Mouse (Mus musculus) MEL (cell line): ENCODE measurements at regions not wholly inside any gene's neighbourhood (a gene's known extent, or its start where the extent isn't known, plus 50 kb on each side); places are given as distances from the start of the nearest gene placed in this dataset.

Experiments used
- DNase-seq: peaks from one replicate; pipeline ENCODE4 v3.0.0; 2011; ENCODE audit warnings: low read depth, low spot score
- H3K27ac ChIP-seq: 2 replicates; pipeline ENCODE4 v1.5.1; 2012; ENCODE audit warnings: low read depth, mild to moderate bottlenecking, control low read depth, low read length, moderate library complexity; ENCODE audit not compliant: control insufficient read depth
- H3K27me3 ChIP-seq, 2 experiments: fragments of 150-350 bp in 1 of 2; sonication (generic) in 1 of 2; 2 replicates each; pipeline ENCODE4 v1.6.1; 2012; ENCODE audit warnings: low read length in 2 of 2, mild to moderate bottlenecking in 2 of 2, improper control_type of control experiment in 1 of 2, moderate library complexity in 1 of 2; ENCODE audit not compliant: insufficient read depth in 2 of 2, control insufficient read depth in 1 of 2
- H3K36me3 ChIP-seq, 2 experiments: 2 replicates each; pipeline ENCODE4 v1.6.1; 2012 to 2014; ENCODE audit warnings: low read length in 2 of 2, improper control_type of control experiment in 1 of 2, inconsistent platforms in 1 of 2, mild to moderate bottlenecking in 1 of 2; ENCODE audit not compliant: insufficient read depth in 2 of 2, control insufficient read depth in 1 of 2
- H3K4me1 ChIP-seq, 2 experiments: fragments of 150-350 bp in 1 of 2; sonication (generic) in 1 of 2; 2 replicates each; pipeline ENCODE4 v1.6.1; 2012; ENCODE audit warnings: low read length in 2 of 2, improper control_type of control experiment in 1 of 2, mild to moderate bottlenecking in 1 of 2; ENCODE audit not compliant: insufficient read depth in 2 of 2, control insufficient read depth in 1 of 2
- H3K4me3 ChIP-seq, 2 experiments: fragments of 150-350 bp in 1 of 2; sonication (generic) in 1 of 2; 2 replicates each; pipeline ENCODE4 v1.5.1; 2012; ENCODE audit warnings: low read depth in 2 of 2, low read length in 2 of 2, mild to moderate bottlenecking in 2 of 2, moderate library complexity in 2 of 2, control low read depth in 1 of 2, improper control_type of control experiment in 1 of 2; ENCODE audit not compliant: control insufficient read depth in 1 of 2, insufficient read depth in 1 of 2
- H3K79me2 ChIP-seq: 2 replicates; pipeline ENCODE4 v1.6.1; 2012; ENCODE audit warnings: mild to moderate bottlenecking, low read length, moderate library complexity; ENCODE audit not compliant: control insufficient read depth, poor library complexity, insufficient read depth
- H3K9ac ChIP-seq: 2 replicates; pipeline ENCODE4 v1.6.1; 2012; ENCODE audit warnings: low read depth, mild to moderate bottlenecking, control low read depth, low read length, moderate library complexity; ENCODE audit not compliant: control insufficient read depth, poor library complexity, severe bottlenecking
- H3K9me3 ChIP-seq: fragments of 150-350 bp; sonication (generic); replicated peaks from 2 replicates; pipeline ENCODE4 v1.6.1; 2012; ENCODE audit warnings: mild to moderate bottlenecking, low read length, improper control_type of control experiment, moderate library complexity; ENCODE audit not compliant: insufficient read depth
- BHLHE40 ChIP-seq: IDR thresholded peaks from 2 replicates; pipeline ENCODE4 v1.6.1; 2012; ENCODE audit warnings: low read depth, mild to moderate bottlenecking, inconsistent platforms, low read length, improper control_type of control experiment, borderline replicate concordance
- CHD1 ChIP-seq: IDR thresholded peaks from 2 replicates; pipeline ENCODE4 v1.6.1; 2012; ENCODE audit warnings: low read depth, mild to moderate bottlenecking, inconsistent platforms, low read length, improper control_type of control experiment
- CHD2 ChIP-seq: IDR thresholded peaks from 2 replicates; pipeline ENCODE4 v1.6.1; 2011; ENCODE audit warnings: low read length, improper control_type of control experiment
- CTCF ChIP-seq, 3 experiments: IDR thresholded peaks in 2 of 3; conservative IDR thresholded peaks in 1 of 3; 2 replicates each; pipeline ENCODE4 v1.5.1; 2011 to 2012; ENCODE audit warnings: low read length in 3 of 3, low read depth in 2 of 3, mild to moderate bottlenecking in 2 of 3, improper control_type of control experiment in 1 of 3, inconsistent platforms in 1 of 3, mixed read lengths in 1 of 3, moderate library complexity in 1 of 3; ENCODE audit not compliant: control insufficient read depth in 1 of 3, insufficient read depth in 1 of 3, poor library complexity in 1 of 3, severe bottlenecking in 1 of 3
- ELF1 ChIP-seq: IDR thresholded peaks from 2 replicates; pipeline ENCODE4 v1.6.1; 2014; ENCODE audit warnings: low read depth, mild to moderate bottlenecking, inconsistent platforms, low read length, improper control_type of control experiment, moderate library complexity
- EP300 ChIP-seq, 2 experiments: IDR thresholded peaks; 2 replicates each; pipeline ENCODE4 v1.6.1; 2011; ENCODE audit warnings: improper control_type of control experiment in 2 of 2, low read length in 2 of 2, low read depth in 1 of 2, mild to moderate bottlenecking in 1 of 2
- ETS1 ChIP-seq: IDR thresholded peaks from 2 replicates; pipeline ENCODE4 v1.6.1; 2012; ENCODE audit warnings: low read depth, mild to moderate bottlenecking, inconsistent platforms, low read length, improper control_type of control experiment, moderate library complexity
- HCFC1 ChIP-seq: IDR thresholded peaks from 2 replicates; pipeline ENCODE4 v1.6.1; 2012; ENCODE audit warnings: low read depth, mild to moderate bottlenecking, inconsistent platforms, low read length, improper control_type of control experiment, moderate library complexity
- KAT2A ChIP-seq: conservative IDR thresholded peaks from 2 replicates; pipeline ENCODE4 v1.6.1; 2012; ENCODE audit warnings: low read depth, low read length, improper control_type of control experiment, inconsistent platforms
- MAFK ChIP-seq: IDR thresholded peaks from 2 replicates; pipeline ENCODE4 v1.6.1; 2011; ENCODE audit warnings: low read depth, mild to moderate bottlenecking, low read length, improper control_type of control experiment, borderline replicate concordance
- MAX ChIP-seq: IDR thresholded peaks from 2 replicates; pipeline ENCODE4 v1.6.1; 2011; ENCODE audit warnings: low read length, improper control_type of control experiment
- MAZ ChIP-seq: IDR thresholded peaks from 2 replicates; pipeline ENCODE4 v1.6.1; 2012; ENCODE audit warnings: low read depth, mild to moderate bottlenecking, inconsistent platforms, low read length, improper control_type of control experiment
- MEF2A ChIP-seq: IDR thresholded peaks from 2 replicates; pipeline ENCODE4 v1.6.1; 2014; ENCODE audit warnings: low read depth, mild to moderate bottlenecking, inconsistent platforms, low read length, improper control_type of control experiment; ENCODE audit not compliant: poor library complexity, insufficient replicate concordance, severe bottlenecking; ENCODE audit errors: extremely low read depth
- NELFE ChIP-seq: IDR thresholded peaks from 2 replicates; pipeline ENCODE4 v1.6.1; 2011; ENCODE audit warnings: low read depth, low read length, improper control_type of control experiment
- POLR2A ChIP-seq, 2 experiments: IDR thresholded peaks; 2 replicates each; pipeline ENCODE4 v1.6.1; 2011 to 2012; ENCODE audit warnings: low read length in 2 of 2, mild to moderate bottlenecking in 2 of 2, control low read depth in 1 of 2, improper control_type of control experiment in 1 of 2, low read depth in 1 of 2, moderate library complexity in 1 of 2; ENCODE audit not compliant: control insufficient read depth in 1 of 2, insufficient read depth in 1 of 2, poor library complexity in 1 of 2
- POLR2AphosphoS2 ChIP-seq: IDR thresholded peaks from 2 replicates; pipeline ENCODE4 v1.6.1; 2011; ENCODE audit warnings: low read length, improper control_type of control experiment
- POLR2AphosphoS5 ChIP-seq: IDR thresholded peaks from 2 replicates; pipeline ENCODE4 v1.6.1; 2012; ENCODE audit warnings: low read depth, borderline replicate concordance, mild to moderate bottlenecking, inconsistent platforms, low read length, moderate library complexity, mixed read lengths
- RAD21 ChIP-seq: IDR thresholded peaks from 2 replicates; pipeline ENCODE4 v1.6.1; 2011; ENCODE audit warnings: mild to moderate bottlenecking, low read depth, low read length, improper control_type of control experiment
- SIN3A ChIP-seq: IDR thresholded peaks from 2 replicates; pipeline ENCODE4 v1.6.1; 2012; ENCODE audit warnings: low read length, improper control_type of control experiment, inconsistent platforms
- SMC3 ChIP-seq: IDR thresholded peaks from 2 replicates; pipeline ENCODE4 v1.6.1; 2011; ENCODE audit warnings: low read depth, low read length, improper control_type of control experiment
- TBP ChIP-seq: IDR thresholded peaks from 2 replicates; pipeline ENCODE4 v1.8.0; 2011; ENCODE audit warnings: low read depth, low read length, improper control_type of control experiment
- TCF12 ChIP-seq: IDR thresholded peaks from 2 replicates; pipeline ENCODE4 v1.6.1; 2014; ENCODE audit warnings: low read depth, mild to moderate bottlenecking, inconsistent platforms, low read length, improper control_type of control experiment, moderate library complexity
- UBTF ChIP-seq: IDR thresholded peaks from 2 replicates; pipeline ENCODE4 v1.6.1; 2012; ENCODE audit warnings: low read depth, mild to moderate bottlenecking, inconsistent platforms, low read length, improper control_type of control experiment, moderate library complexity, borderline replicate concordance; ENCODE audit not compliant: insufficient read depth
- USF1 ChIP-seq: IDR thresholded peaks from 2 replicates; pipeline ENCODE4 v1.6.1; 2014; ENCODE audit warnings: low read depth, mild to moderate bottlenecking, inconsistent platforms, low read length, improper control_type of control experiment, moderate library complexity
- USF2 ChIP-seq, 2 experiments: IDR thresholded peaks; 2 replicates each; pipeline ENCODE4 v1.6.1; 2011 to 2012; ENCODE audit warnings: improper control_type of control experiment in 2 of 2, low read length in 2 of 2, borderline replicate concordance in 1 of 2, inconsistent platforms in 1 of 2, low read depth in 1 of 2, mild to moderate bottlenecking in 1 of 2; ENCODE audit not compliant: insufficient read depth in 1 of 2
- ZKSCAN1 ChIP-seq: IDR thresholded peaks from 2 replicates; pipeline ENCODE4 v1.6.1; 2012; ENCODE audit warnings: low read depth, mild to moderate bottlenecking, inconsistent platforms, low read length, improper control_type of control experiment, moderate library complexity
- ZMIZ1 ChIP-seq: IDR thresholded peaks from 2 replicates; pipeline ENCODE4 v1.6.1; 2012; ENCODE audit warnings: low read depth, mild to moderate bottlenecking, inconsistent platforms, low read length, improper control_type of control experiment, moderate library complexity
- ZNF384 ChIP-seq: IDR thresholded peaks from 2 replicates; pipeline ENCODE4 v1.6.1; 2012; ENCODE audit warnings: low read depth, mild to moderate bottlenecking, inconsistent platforms, low read length, improper control_type of control experiment

DNA sequence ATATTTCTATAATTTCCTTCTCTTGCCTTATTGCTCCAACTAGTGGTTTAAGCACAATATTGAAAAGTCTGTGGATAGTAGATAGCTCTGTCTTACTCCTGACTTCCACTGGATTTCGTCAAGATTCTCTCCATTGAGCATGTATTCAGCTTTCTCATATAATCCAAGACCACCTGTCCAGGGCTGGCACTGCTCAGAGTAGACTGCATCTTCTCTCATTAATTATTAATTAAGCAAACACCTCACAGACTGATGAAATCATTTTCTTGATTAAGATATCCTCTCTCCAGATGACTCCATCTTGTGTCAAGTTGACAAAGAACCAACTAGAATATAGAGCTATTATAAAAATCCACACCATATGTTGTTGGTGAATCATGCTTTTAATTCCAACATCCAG lies 310.5 kb upstream of the Tle1 start:
- TF ChIP-seq MEF2A (no peak), EP300 (IDR thresholded peaks at IDR 0.05; ENCODE audit: low read depth in 1 of 2, low read length in 2 of 2) (no peak), MAX (no peak), BHLHE40 (no peak), ELF1 (no peak), HCFC1 (no peak), KAT2A (no peak), SMC3 (no peak), ETS1 (no peak), NELFE (no peak), TCF12 (no peak), USF1 (no peak), USF2 (IDR thresholded peaks at IDR 0.05; ENCODE audit: borderline replicate concordance in 1 of 2, insufficient read depth in 1 of 2, low read depth in 1 of 2, low read length in 2 of 2) (no peak), CTCF (IDR thresholded peaks at IDR 0.05 in 2 of 3, conservative IDR thresholded peaks at IDR 0.05 in 1 of 3; ENCODE audit: control insufficient read depth in 1 of 3, insufficient read depth in 1 of 3, low read depth in 2 of 3, low read length in 3 of 3, poor library complexity in 1 of 3, severe bottlenecking in 1 of 3) (no peak), POLR2AphosphoS2 (no peak)
- Histone ChIP-seq H3K4me1 (no peaks in the 10 kb centered on the region), H3K79me2 (no peaks in the 10 kb centered on the region), H3K9ac (no peak overlapping the region), H3K27ac (no peak overlapping the region), H3K9me3 (no peaks in the 10 kb centered on the region), H3K27me3 (no peaks in the 10 kb centered on the region), H3K36me3 (no peaks in the 10 kb centered on the region), H3K4me3 (no peak overlapping the region)
- DNase-seq: no peak

DNA sequence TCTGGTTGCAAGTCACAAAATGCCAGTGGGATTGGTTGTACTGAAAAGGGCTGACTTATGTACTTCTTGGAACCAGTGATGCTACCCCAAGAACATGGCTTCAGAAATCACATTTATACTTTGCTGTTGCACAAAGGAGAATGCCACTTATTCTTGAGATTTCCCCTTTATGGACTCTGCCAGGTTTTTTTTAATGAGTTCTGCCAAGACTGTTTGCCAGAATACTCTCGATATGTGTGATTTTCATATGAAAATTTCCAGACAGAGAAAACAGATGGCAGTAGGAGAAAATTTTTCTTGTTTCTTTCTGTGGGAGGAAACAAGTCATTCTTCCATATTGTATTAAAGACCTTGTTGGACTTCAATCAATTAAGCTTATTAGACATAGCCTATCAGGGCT lies 281.0 kb upstream of the Tle1 start:
- no peak overlapping the region for H3K9ac ChIP-seq
- H3K4me3 ChIP-seq: no peak overlapping the region
- H3K79me2 ChIP-seq: no peaks in the 10 kb centered on the region
- no peak for TF ChIP-seq ZNF384
- TF ChIP-seq UBTF: no peak
- no peak for TF ChIP-seq RAD21
- TF ChIP-seq POLR2A (IDR thresholded peaks at IDR 0.05; ENCODE audit: control insufficient read depth in 1 of 2, insufficient read depth in 1 of 2, low read depth in 1 of 2, low read length in 2 of 2, poor library complexity in 1 of 2): no peak
- no peak for TF ChIP-seq USF1
- TF ChIP-seq MEF2A: no peak
- TF ChIP-seq MAX: no peak
- no peak for TF ChIP-seq TBP
- no peak for TF ChIP-seq EP300 (IDR thresholded peaks at IDR 0.05; ENCODE audit: low read depth in 1 of 2, low read length in 2 of 2)
- no peak for TF ChIP-seq SIN3A
- TF ChIP-seq ZMIZ1: no peak
- TF ChIP-seq MAZ: no peak
- no peak for TF ChIP-seq USF2 (IDR thresholded peaks at IDR 0.05; ENCODE audit: borderline replicate concordance in 1 of 2, insufficient read depth in 1 of 2, low read depth in 1 of 2, low read length in 2 of 2)
- TF ChIP-seq CHD2: no peak
- TF ChIP-seq CHD1: no peak
- no peak for TF ChIP-seq MAFK
- TF ChIP-seq ZKSCAN1: no peak
- no peak for TF ChIP-seq POLR2AphosphoS5
- H3K9me3 ChIP-seq: no peaks in the 10 kb centered on the region
- no peaks in the 10 kb centered on the region for H3K4me1 ChIP-seq
- no peaks in the 10 kb centered on the region for H3K36me3 ChIP-seq
- no peaks in the 10 kb centered on the region for H3K27me3 ChIP-seq
- no peak overlapping the region for H3K27ac ChIP-seq
- no peak for DNase-seq
